Mouse (Mus musculus): Measurements from ENCODE around the gene Adra1d.
A peak's percentile ranks its signal among the peaks of the same experiment; 100 is the strongest.

Adra1d gene

GRCm38 (mm10) chr2:131561891-131562585 lies at the start of gene Adra1d:
Gene Adra1d, minus strand, starts transcription at chr2:131562283.
- no peak for DNase-seq (ENCODE audit: low read depth, low spot score)

GRCm38 (mm10) chr2:131601881-131602280 lies 39.8 kb upstream of the Adra1d start:
- no peak for DNase-seq (ENCODE audit: low read depth, low spot score)

GRCm38 (mm10) chr2:131594871-131595270 lies 32.8 kb upstream of the Adra1d start:
- DNase-seq (ENCODE audit: low read depth, low spot score): no peak

GRCm38 (mm10) chr2:131587521-131587920 lies 25.4 kb upstream of the Adra1d start:
- no peak for DNase-seq (ENCODE audit: low read depth, low spot score)

GRCm38 (mm10) chr2:131581506-131581905 lies 19.4 kb upstream of the Adra1d start:
- no peak for DNase-seq (ENCODE audit: low read depth, low spot score)

- DNase-seq (ENCODE audit: low read depth, low spot score): peak; percentile 72
These were observed 571 bp upstream of the Adra1d start for GRCm38 (mm10) chr2:131562586-131563122.

- no peak for DNase-seq (ENCODE audit: low read depth, low spot score)
These were observed 676 bp downstream of the Adra1d start for GRCm38 (mm10) chr2:131561344-131561870.

GRCm38 (mm10) chr2:131560205-131560919 lies 1.7 kb downstream of the Adra1d start:
- DNase-seq (ENCODE audit: low read depth, low spot score): no peak

GRCm38 (mm10) chr2:131557896-131558295 lies 4.2 kb downstream of the Adra1d start:
- DNase-seq (ENCODE audit: low read depth, low spot score): no peak

- DNase-seq (ENCODE audit: low read depth, low spot score): no peak
These were observed 9.2 kb downstream of the Adra1d start for GRCm38 (mm10) chr2:131552736-131553400.

GRCm38 (mm10) chr2:131551701-131552620 lies 10.1 kb downstream of the Adra1d start:
- no peak for DNase-seq (ENCODE audit: low read depth, low spot score)

GRCm38 (mm10) chr2:131550906-131551305 lies 11.2 kb downstream of the Adra1d start:
- DNase-seq (ENCODE audit: low read depth, low spot score): no peak

GRCm38 (mm10) chr2:131550474-131550873 lies 11.6 kb downstream of the Adra1d start:
- DNase-seq (ENCODE audit: low read depth, low spot score): no peak

- DNase-seq (ENCODE audit: low read depth, low spot score): no peak
These were observed 13.0 kb downstream of the Adra1d start for GRCm38 (mm10) chr2:131549090-131549489.

- no peak for DNase-seq (ENCODE audit: low read depth, low spot score)
These were observed 13.8 kb downstream of the Adra1d start for GRCm38 (mm10) chr2:131548330-131548729.

GRCm38 (mm10) chr2:131546745-131547408 lies 15.2 kb downstream of the Adra1d start:
- no peak for DNase-seq (ENCODE audit: low read depth, low spot score)

- DNase-seq (ENCODE audit: low read depth, low spot score): no peak
These were observed 15.8 kb downstream of the Adra1d start for GRCm38 (mm10) chr2:131546308-131546700.

GRCm38 (mm10) chr2:131545386-131546307 lies 16.4 kb downstream of the Adra1d start:
- peak; percentile 62 for DNase-seq (ENCODE audit: low read depth, low spot score)

- no peak for DNase-seq (ENCODE audit: low read depth, low spot score)
These were observed 19.6 kb downstream of the Adra1d start for GRCm38 (mm10) chr2:131542531-131542930.
